Mouse (Mus musculus): ENCODE results near the gene Rgs4.

GRCm38 (mm10) chr1:169736139-169736538 is 11.3 kb downstream of the Rgs4 start:
- TF ChIP-seq CTCF (conservative IDR thresholded peaks at IDR 0.05; ENCODE audit: low read length) = no peak
- TF ChIP-seq NANOG (IDR thresholded peaks at IDR 0.05; ENCODE audit: borderline replicate concordance, low read length) = no peak
- TF ChIP-seq POU5F1 (IDR thresholded peaks at IDR 0.05; ENCODE audit: borderline replicate concordance, low read length) = no peak
